Mouse (Mus musculus): Measurements from ENCODE around the gene Src. TPM values are rescaled to one million over a fixed set of nuclear protein-coding genes. Genes with fewer than 3 reads are reported as not detected.
"Not testable (repeated sequence)": the region's sequence is repeated elsewhere in the genome, so short reads cannot be mapped to it uniquely, and the experiment has no call there.

Src gene
- total RNA-seq (2022): 100 to 1,000 TPM; 107 to 122 (median 115) TPM

- DNase-seq (ENCODE audit: low spot score in 2 of 2): no peak
Measured at GRCm38 (mm10) chr2:157418206-157418605, at the start of gene Src. TSS of gene Src (plus strand) at chr2:157418444.

- DNase-seq (ENCODE audit: low spot score in 2 of 2): no peak
Measured at GRCm38 (mm10) chr2:157371696-157372095, 46.5 kb upstream of the Src start.

DNA sequence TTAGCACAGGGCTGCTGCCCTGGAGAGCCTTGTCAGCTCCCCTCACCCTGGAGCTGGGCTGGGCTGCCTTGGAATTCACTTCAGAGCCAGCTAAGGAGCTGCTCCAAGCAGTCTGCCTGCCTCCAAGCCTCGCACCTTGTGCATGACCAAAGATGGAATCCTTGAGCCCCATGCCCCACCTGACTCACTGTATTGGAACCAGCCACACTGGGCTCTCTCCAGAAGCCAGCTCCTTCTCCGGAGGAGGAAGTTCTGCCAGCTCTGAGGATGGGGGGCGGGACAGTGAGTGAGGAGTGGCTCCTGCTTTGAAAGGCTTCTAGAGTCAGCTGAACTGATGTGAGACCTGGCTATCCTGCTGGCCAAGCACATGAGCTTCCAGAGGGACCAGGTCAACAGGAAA lies 44.6 kb upstream of the Src start:
- no peak for DNase-seq (ENCODE audit: low spot score in 2 of 2)

GRCm38 (mm10) chr2:157375051-157375450 lies 43.2 kb upstream of the Src start:
- DNase-seq (ENCODE audit: low spot score in 2 of 2): no peak

DNA sequence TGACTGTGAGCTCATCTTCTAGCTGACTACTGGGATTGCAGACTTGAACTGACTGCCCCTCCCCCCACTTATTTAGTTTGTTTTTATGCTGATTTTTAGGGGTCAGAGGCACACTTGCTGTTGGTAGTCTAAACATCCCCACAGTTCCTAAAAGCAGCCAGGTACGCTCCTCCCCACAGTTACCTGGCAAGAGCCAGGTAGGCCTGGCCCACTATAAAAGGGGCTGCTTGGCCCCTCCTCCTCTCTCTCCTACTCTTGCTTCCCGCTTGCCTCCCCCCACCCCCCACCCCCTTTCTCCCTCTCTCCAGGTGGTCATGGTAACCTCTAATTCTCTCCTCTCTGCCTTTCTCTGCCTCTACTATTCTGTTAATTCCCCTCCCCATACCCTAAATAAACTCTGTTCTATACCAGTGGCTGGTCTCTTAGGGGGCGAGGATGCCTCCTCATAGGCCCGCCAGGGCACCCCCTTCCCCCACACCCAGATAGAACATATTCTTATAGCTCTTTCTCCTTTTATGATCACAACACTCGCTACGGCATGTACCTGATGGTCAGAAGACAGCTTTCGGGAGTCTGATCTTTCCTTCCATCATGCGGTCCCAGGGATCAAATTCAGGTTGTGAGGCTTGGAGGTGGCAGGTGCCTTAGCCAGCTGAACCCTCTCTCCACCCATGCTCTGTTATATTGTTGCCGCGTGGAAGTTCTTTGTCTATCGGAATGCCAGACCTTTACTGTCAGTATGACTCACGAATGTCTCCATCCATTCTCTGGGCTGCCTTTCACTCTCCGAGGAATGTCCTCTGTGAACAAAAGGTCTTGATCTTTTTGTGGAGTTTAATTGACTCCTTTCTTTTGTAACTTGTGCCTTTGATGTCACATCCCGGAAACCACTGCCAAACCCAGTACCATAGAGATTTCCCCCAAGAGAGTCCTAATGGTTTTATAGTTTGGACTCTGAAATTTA lies 42.2 kb upstream of the Src start:
- DNase-seq (ENCODE audit: low spot score in 2 of 2): no peak

- DNase-seq (ENCODE audit: low spot score in 2 of 2): no peak
Measured at GRCm38 (mm10) chr2:157376995-157377394, 41.2 kb upstream of the Src start.

DNA sequence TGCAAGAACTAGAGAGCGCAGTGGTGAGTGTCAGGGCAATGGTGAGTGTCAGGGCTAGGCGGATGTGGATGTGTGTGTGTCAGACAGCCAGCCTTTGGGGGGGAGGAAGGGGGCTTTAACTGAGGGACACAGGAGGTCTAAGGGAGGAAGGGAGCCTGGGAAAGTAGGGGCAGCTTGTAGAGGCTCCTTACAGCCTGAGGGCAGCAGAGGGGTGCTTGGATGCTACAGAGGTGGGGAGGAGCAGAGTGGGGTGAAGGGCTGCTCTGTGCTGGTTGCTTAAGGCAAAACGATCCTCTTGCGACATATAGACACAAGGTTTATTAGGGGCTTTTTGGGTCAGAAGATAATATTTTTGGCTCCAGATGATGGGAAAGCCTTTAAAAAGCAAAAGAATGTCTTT lies 33.4 kb upstream of the Src start:
- no peak for DNase-seq (ENCODE audit: low spot score in 2 of 2)

DNA sequence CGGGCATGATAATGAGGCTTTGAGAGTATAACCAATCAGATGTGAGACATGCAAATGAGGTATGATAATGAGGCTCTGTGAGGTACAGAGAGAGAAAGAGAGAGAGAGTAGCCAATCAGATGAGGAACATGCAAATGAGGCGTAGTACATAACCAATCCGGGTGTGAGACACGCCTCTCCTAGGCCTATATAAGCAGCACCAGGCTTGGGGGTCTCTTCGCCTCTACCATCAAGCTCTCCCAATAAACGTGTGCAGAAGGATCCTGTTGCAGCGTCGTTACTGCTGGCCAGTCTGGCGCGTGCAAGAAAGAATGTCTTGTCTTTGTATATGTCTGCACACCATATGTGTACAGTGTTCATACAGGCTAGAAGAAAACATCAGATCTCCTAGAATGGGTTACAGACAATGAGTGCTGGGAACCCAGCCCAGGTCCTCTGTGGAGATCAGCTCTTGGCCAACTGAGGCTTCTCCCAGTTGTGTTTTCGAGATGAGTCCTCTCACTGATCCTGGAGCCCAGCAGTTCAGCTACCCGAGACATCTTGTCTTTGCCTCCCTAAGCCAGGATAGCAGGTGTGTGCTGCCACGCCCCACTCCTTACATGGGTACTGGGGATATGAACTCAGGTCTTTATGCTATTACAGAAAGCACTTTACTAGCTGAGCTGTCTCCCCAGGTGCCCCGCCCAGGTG lies 29.2 kb upstream of the Src start:
- not testable (repeated sequence) for DNase-seq (ENCODE audit: low spot score in 2 of 2)

DNA sequence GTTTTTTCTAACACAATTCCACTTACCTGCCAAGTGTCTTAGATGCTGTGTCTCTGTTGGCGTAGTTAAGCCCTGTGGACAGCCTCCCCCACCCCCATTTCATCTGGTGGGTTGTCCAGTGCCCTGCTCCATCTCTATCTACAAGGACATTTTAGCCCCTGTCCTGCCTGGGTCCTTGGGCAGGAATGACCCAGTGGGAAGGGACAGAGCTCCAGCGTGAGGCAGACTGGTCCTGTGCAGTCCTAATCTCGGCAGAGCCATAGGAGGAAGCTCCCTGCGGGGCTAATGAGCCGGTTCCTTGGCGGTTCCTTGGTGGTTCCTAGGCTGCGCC lies 28.7 kb upstream of the Src start:
- DNase-seq (ENCODE audit: low spot score in 2 of 2): no peak

GRCm38 (mm10) chr2:157392331-157392730 lies 25.9 kb upstream of the Src start:
- DNase-seq (ENCODE audit: low spot score in 2 of 2): no peak

DNA sequence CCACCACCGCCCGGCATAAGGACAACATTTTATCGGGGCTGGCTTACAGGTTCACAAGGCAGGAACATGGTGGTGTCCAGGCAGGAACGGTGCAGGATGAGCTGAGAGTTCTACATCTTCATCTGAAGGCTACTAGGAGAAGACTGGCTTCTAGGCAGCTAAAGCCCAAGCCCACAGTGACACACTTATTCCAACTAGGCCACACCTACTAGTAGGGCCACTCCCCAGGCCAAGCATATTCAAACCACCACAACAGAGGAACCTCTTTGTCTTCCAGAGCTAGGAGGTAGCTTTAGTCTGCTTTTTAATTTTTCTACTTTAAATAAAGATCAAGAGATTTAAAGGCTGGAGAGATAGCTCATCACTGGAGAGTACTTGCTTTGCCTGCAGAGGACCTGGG lies 24.7 kb upstream of the Src start:
- no peak for DNase-seq (ENCODE audit: low spot score in 2 of 2)

DNA sequence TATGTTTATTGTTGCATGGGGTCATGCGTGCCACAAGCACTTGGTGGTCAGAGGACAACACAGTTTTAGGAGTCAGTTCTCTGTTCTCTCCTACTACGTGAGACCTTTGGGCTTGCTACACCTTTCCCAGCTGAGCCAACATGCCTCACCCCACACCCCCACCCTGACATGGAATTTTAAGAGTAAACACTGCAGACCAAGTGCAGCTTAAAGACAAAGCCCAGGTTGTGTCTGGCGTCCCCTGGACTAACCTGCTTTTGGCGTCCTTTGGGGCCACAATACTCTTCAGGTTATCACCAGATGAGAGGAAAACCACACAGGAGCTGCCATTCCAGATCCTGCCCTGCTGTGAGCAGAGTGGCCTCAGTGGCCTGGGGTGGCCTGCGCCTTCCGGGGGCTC lies 23.4 kb upstream of the Src start:
- DNase-seq (ENCODE audit: low spot score in 2 of 2): no peak

DNA sequence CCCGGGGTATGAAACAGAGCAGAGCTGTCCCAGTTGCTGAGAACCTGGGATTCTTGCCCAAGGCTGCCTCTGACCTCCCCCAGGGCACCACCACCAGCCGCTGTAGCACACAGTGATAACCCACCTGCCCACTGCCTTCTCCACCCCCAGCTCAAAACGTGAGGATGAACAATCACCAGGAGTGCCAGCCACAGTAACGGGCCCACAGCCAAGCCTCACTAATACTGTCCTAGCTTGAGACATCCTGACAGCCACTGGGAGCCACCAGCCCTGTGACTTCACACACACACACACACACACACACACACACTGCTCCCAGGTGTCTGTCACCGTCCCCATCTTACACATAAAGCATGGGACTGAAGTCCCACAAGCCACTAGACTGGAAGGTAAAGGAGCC lies 22.9 kb upstream of the Src start:
- no peak for DNase-seq (ENCODE audit: low spot score in 2 of 2)

DNA sequence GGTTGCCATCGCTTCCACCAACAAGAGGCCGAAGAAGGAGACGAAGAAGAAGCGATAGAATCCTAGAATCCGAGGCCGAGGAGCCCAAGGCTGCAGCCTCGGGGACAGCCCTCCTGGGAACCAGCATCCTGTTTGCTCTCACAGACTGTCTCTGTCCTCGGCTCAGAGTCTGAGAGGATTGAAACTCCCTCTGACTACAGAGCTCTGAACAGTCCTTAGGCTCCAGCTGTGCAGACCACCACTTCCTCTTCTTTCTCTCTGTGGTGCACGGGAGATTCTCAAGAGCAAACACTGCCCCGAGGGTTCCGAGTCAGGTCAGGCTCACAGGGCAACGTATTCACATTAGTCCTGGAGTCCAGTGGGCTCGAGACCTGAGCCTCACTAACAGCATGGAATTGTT lies 22.3 kb upstream of the Src start:
- DNase-seq (ENCODE audit: low spot score in 2 of 2): no peak

GRCm38 (mm10) chr2:157397376-157397775 lies 20.9 kb upstream of the Src start:
- DNase-seq (ENCODE audit: low spot score in 2 of 2): no peak

- DNase-seq (ENCODE audit: low spot score in 2 of 2): no peak
Measured at GRCm38 (mm10) chr2:157398539-157398938, 19.7 kb upstream of the Src start.

GRCm38 (mm10) chr2:157399797-157400196 lies 18.4 kb upstream of the Src start:
- no peak for DNase-seq (ENCODE audit: low spot score in 2 of 2)

DNA sequence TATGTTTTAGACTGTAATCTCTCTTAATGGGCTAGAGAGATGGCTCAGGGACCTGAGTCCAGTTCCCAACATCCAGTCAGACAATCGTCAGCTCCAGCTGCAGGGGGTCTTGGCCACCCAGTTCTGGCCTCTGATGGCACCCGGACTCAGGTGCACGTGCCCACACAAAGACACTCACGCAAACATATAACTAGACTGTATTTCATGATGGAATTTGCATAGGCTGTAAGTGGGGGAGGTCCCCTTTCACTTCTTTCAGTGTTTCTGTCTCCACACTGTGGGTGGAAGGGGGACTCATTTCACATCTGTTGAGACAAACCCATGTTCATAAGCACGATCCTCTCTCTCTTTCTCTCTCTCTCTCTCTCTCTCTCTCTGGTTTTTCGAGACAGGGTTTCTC lies 17.8 kb upstream of the Src start:
- DNase-seq (ENCODE audit: low spot score in 2 of 2): no peak

DNA sequence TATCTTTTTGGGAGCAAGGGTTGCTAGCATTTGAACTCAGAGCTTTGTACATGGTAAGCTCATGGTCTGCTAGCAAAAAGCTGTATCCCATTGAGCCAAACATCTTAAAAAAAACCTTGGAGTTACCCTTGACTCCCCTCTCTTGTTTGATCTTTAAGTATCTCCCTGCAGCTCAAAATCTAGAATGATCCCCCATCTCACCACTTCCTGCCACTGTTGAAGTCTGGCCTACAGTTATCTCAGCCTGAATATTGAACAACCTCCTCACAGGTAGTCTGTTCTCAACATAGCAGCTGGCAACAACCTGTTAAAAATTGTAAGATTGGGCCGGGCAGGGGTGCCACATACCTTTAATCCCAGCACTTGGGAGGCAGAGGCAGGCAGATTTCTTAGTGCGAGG lies 17.0 kb upstream of the Src start:
- no peak for DNase-seq (ENCODE audit: low spot score in 2 of 2)

GRCm38 (mm10) chr2:157407596-157407995 lies 10.6 kb upstream of the Src start:
- no peak for DNase-seq (ENCODE audit: low spot score in 2 of 2)

DNA sequence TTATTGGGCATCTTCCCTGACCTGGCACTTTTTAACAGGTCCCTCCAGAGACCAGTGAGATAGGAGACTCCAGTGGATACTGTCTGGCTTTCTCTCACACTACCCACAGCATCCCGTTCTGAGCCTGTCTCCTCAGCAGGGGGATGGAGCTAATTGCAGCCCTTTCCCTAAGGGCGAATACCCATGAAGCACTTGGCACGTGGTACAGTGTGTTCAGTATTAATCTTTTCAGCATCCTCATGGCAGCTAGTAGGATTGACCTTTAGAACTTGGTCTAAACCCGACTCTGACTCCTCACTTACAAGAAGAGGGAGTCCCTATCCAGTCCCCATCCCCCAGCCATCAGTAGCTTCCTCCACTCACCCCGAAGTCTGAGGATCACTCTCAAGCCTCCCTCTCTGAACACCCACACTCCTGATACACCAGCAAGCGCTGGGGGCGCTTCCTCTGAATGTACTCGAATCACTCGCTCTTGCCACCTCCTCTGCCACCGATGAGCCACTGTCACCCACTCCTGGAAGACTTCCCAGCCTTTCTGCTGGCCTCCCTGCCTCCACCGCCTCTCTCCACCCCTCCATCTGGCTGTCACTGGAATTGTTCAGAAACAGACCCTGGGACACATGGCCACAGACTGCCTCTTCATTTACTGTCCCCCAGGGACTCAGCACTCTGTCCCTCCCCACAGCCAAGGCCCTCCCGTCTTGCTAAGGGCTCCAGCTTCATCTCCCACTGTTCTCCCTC lies 8.3 kb upstream of the Src start:
- peak in 1 of 2 experiments; percentile 86 for DNase-seq (ENCODE audit: low spot score in 2 of 2)

GRCm38 (mm10) chr2:157411151-157411693 lies 7.0 kb upstream of the Src start:
- no peak for DNase-seq (ENCODE audit: low spot score in 2 of 2)

All from left cerebral cortex, adult 8-10 months (tissue).